Mouse (Mus musculus): Measurements from ENCODE around the gene Mapkapk5. TPM values are rescaled to one million over a fixed set of nuclear protein-coding genes. Genes with fewer than 3 reads are reported as not detected.
A peak's percentile ranks its signal among the peaks of the same experiment; 100 is the strongest.

The Mapkapk5 gene
- polyA plus RNA-seq, 1 experiment from 2014 or later, result 51.8 TPM

- no peak overlapping the region for H3K9ac ChIP-seq (replicated peaks)
- peaks cover 9% of the 10 kb centered on the region for H3K4me1 ChIP-seq (replicated peaks)
- H3K4me3 ChIP-seq (replicated peaks), result no peak overlapping the region
- no peaks in the 10 kb centered on the region for H3K9me3 ChIP-seq
- no peaks in the 10 kb centered on the region for H3K27me3 ChIP-seq
- peaks cover 14% of the 10 kb centered on the region for H3K36me3 ChIP-seq
- no peak overlapping the region for H3K4me2 ChIP-seq
- H3K27ac ChIP-seq, result no peak overlapping the region
- 94% methylated on average over 10 of the region's 10 CpGs for WGBS
- no peak for ATAC-seq (ENCODE audit: insufficient number of reproducible peaks, insufficient read depth, low FRiP score, low TSS enrichment, low read depth)
Observed at GRCm38 (mm10) chr5:121585005-121585404, 39.3 kb upstream of the Mapkapk5 start.

GRCm38 (mm10) chr5:121583765-121584501 lies 38.2 kb upstream of the Mapkapk5 start:
- no peak overlapping the region for H3K4me2 ChIP-seq
- 55% methylated on average over 12 of the region's 12 CpGs for WGBS

GRCm38 (mm10) chr5:121581945-121582344 lies 36.2 kb upstream of the Mapkapk5 start:
- H3K4me1 ChIP-seq (replicated peaks), result peaks cover 9% of the 10 kb centered on the region
- no peak for ATAC-seq (ENCODE audit: insufficient number of reproducible peaks, insufficient read depth, low FRiP score, low TSS enrichment, low read depth)
- no peaks in the 10 kb centered on the region for H3K27me3 ChIP-seq
- peaks cover 43% of the 10 kb centered on the region for H3K36me3 ChIP-seq
- H3K27ac ChIP-seq, result no peak overlapping the region
- no peak overlapping the region for H3K4me3 ChIP-seq (replicated peaks)
- no peak overlapping the region for H3K9ac ChIP-seq (replicated peaks)
- 87% methylated on average over 8 of the region's 8 CpGs for WGBS
- H3K4me2 ChIP-seq, result no peak overlapping the region
- no peaks in the 10 kb centered on the region for H3K9me3 ChIP-seq

More at GRCm38 (mm10) chr5:121583765-121584501, 38.2 kb upstream of the Mapkapk5 start:
- Histone ChIP-seq H3K9me3 (no peaks in the 10 kb centered on the region), H3K9ac (replicated peaks) (no peak overlapping the region), H3K4me3 (replicated peaks) (no peak overlapping the region), H3K4me1 (replicated peaks) (peaks cover 9% of the 10 kb centered on the region), H3K27ac (peak overlapping the region; percentile 45; the same call in 1 of the 2 replicates), H3K36me3 (peaks cover 24% of the 10 kb centered on the region), H3K27me3 (no peaks in the 10 kb centered on the region)
- ATAC-seq (ENCODE audit: insufficient number of reproducible peaks, insufficient read depth, low FRiP score, low TSS enrichment, low read depth), result peak; percentile 47; the same call in 1 of the 2 replicates

- WGBS, result 85% methylated on average over 11 of the region's 11 CpGs
- Histone ChIP-seq H3K4me3 (replicated peaks) (no peak overlapping the region), H3K36me3 (peaks cover 93% of the 10 kb centered on the region), H3K27ac (no peak overlapping the region), H3K9ac (replicated peaks) (no peak overlapping the region), H3K4me2 (no peak overlapping the region), H3K9me3 (no peaks in the 10 kb centered on the region), H3K27me3 (no peaks in the 10 kb centered on the region), H3K4me1 (replicated peaks) (no peaks in the 10 kb centered on the region)
- no peak for ATAC-seq (ENCODE audit: insufficient number of reproducible peaks, insufficient read depth, low FRiP score, low TSS enrichment, low read depth)
Observed at GRCm38 (mm10) chr5:121576927-121577488, 31.3 kb upstream of the Mapkapk5 start.

- no peaks in the 10 kb centered on the region for H3K27me3 ChIP-seq
- no peaks in the 10 kb centered on the region for H3K4me1 ChIP-seq (replicated peaks)
- H3K36me3 ChIP-seq, result peaks cover 99% of the 10 kb centered on the region
- no peak overlapping the region for H3K9ac ChIP-seq (replicated peaks)
- H3K4me3 ChIP-seq (replicated peaks), result no peak overlapping the region
- ATAC-seq (ENCODE audit: insufficient number of reproducible peaks, insufficient read depth, low FRiP score, low TSS enrichment, low read depth), result no peak
- no peak overlapping the region for H3K4me2 ChIP-seq
- no peaks in the 10 kb centered on the region for H3K9me3 ChIP-seq
- H3K27ac ChIP-seq, result no peak overlapping the region
- WGBS, result 94% methylated on average over 11 of the region's 11 CpGs
Observed at GRCm38 (mm10) chr5:121575867-121576266, 30.2 kb upstream of the Mapkapk5 start.

GRCm38 (mm10) chr5:121574145-121574544 lies 28.4 kb upstream of the Mapkapk5 start:
- Histone ChIP-seq H3K9me3 (no peaks in the 10 kb centered on the region), H3K36me3 (peaks cover 99% of the 10 kb centered on the region)
- ATAC-seq (ENCODE audit: insufficient number of reproducible peaks, insufficient read depth, low FRiP score, low TSS enrichment, low read depth), result no peak

GRCm38 (mm10) chr5:121570787-121571186 lies 25.1 kb upstream of the Mapkapk5 start:
- Histone ChIP-seq H3K4me3 (replicated peaks) (no peak overlapping the region), H3K36me3 (peaks cover 86% of the 10 kb centered on the region), H3K27ac (no peak overlapping the region), H3K4me2 (no peak overlapping the region), H3K4me1 (replicated peaks) (no peaks in the 10 kb centered on the region), H3K27me3 (no peaks in the 10 kb centered on the region), H3K9me3 (no peaks in the 10 kb centered on the region), H3K9ac (replicated peaks) (no peak overlapping the region)
- no peak for ATAC-seq (ENCODE audit: insufficient number of reproducible peaks, insufficient read depth, low FRiP score, low TSS enrichment, low read depth)
- 77% methylated on average over 1 of the region's 1 CpGs for WGBS

More at GRCm38 (mm10) chr5:121574145-121574544, 28.4 kb upstream of the Mapkapk5 start:
- Histone ChIP-seq H3K4me2 (no peak overlapping the region), H3K9ac (replicated peaks) (no peak overlapping the region), H3K4me3 (replicated peaks) (no peak overlapping the region), H3K27me3 (no peaks in the 10 kb centered on the region), H3K27ac (no peak overlapping the region), H3K4me1 (replicated peaks) (no peaks in the 10 kb centered on the region)
- WGBS, result 94% methylated on average over 13 of the region's 13 CpGs

GRCm38 (mm10) chr5:121569881-121570420 lies 24.2 kb upstream of the Mapkapk5 start:
- no peak for ATAC-seq (ENCODE audit: insufficient number of reproducible peaks, insufficient read depth, low FRiP score, low TSS enrichment, low read depth)
- peaks cover 77% of the 10 kb centered on the region for H3K36me3 ChIP-seq

GRCm38 (mm10) chr5:121566035-121566681 lies 20.5 kb upstream of the Mapkapk5 start:
- Histone ChIP-seq H3K27ac (no peak overlapping the region), H3K9me3 (no peaks in the 10 kb centered on the region), H3K4me3 (replicated peaks) (no peak overlapping the region), H3K9ac (replicated peaks) (no peak overlapping the region), H3K4me1 (replicated peaks) (no peaks in the 10 kb centered on the region; the same call in 1 of the 2 replicates), H3K27me3 (no peaks in the 10 kb centered on the region), H3K4me2 (no peak overlapping the region), H3K36me3 (peaks cover 39% of the 10 kb centered on the region)
- WGBS, result 92% methylated on average over 16 of the region's 16 CpGs
- no peak for ATAC-seq (ENCODE audit: insufficient number of reproducible peaks, insufficient read depth, low FRiP score, low TSS enrichment, low read depth)

More at GRCm38 (mm10) chr5:121569881-121570420, 24.2 kb upstream of the Mapkapk5 start:
- Histone ChIP-seq H3K27ac (no peak overlapping the region), H3K9ac (replicated peaks) (no peak overlapping the region), H3K4me2 (no peak overlapping the region), H3K9me3 (no peaks in the 10 kb centered on the region), H3K4me3 (replicated peaks) (no peak overlapping the region), H3K27me3 (no peaks in the 10 kb centered on the region), H3K4me1 (replicated peaks) (no peaks in the 10 kb centered on the region)
- WGBS, result 74% methylated on average over 9 of the region's 9 CpGs

GRCm38 (mm10) chr5:121564468-121564895 lies 18.8 kb upstream of the Mapkapk5 start:
- H3K4me3 ChIP-seq (replicated peaks), result peak overlapping the region; percentile 18
- ATAC-seq (ENCODE audit: insufficient number of reproducible peaks, insufficient read depth, low FRiP score, low TSS enrichment, low read depth), result no peak; the same call in 1 of the 2 replicates
- H3K4me2 ChIP-seq, result peak overlapping the region; percentile 44
- peak overlapping the region; percentile 35; the same call in 1 of the 2 replicates for H3K9ac ChIP-seq (replicated peaks)
- H3K4me1 ChIP-seq (replicated peaks), result no peaks in the 10 kb centered on the region; the same call in 1 of the 2 replicates
- H3K36me3 ChIP-seq, result peaks cover 23% of the 10 kb centered on the region
- no peaks in the 10 kb centered on the region for H3K9me3 ChIP-seq
- 12% methylated on average over 11 of the region's 11 CpGs for WGBS
- H3K27ac ChIP-seq, result no peak overlapping the region
- H3K27me3 ChIP-seq, result no peaks in the 10 kb centered on the region

GRCm38 (mm10) chr5:121562436-121562835 lies 16.7 kb upstream of the Mapkapk5 start:
- H3K27me3 ChIP-seq, result no peaks in the 10 kb centered on the region
- no peak overlapping the region for H3K4me2 ChIP-seq
- no peak overlapping the region for H3K4me3 ChIP-seq (replicated peaks)
- H3K27ac ChIP-seq, result no peak overlapping the region
- H3K9ac ChIP-seq (replicated peaks), result no peak overlapping the region
- 91% methylated on average over 3 of the region's 3 CpGs for WGBS
- ATAC-seq (ENCODE audit: insufficient number of reproducible peaks, insufficient read depth, low FRiP score, low TSS enrichment, low read depth), result no peak
- H3K4me1 ChIP-seq (replicated peaks), result no peaks in the 10 kb centered on the region; the same call in 1 of the 2 replicates
- H3K9me3 ChIP-seq, result no peaks in the 10 kb centered on the region
- peaks cover 5% of the 10 kb centered on the region for H3K36me3 ChIP-seq
